13 mouse cellular contexts compared by ENCODE assay signal in the genomic region with DNA sequence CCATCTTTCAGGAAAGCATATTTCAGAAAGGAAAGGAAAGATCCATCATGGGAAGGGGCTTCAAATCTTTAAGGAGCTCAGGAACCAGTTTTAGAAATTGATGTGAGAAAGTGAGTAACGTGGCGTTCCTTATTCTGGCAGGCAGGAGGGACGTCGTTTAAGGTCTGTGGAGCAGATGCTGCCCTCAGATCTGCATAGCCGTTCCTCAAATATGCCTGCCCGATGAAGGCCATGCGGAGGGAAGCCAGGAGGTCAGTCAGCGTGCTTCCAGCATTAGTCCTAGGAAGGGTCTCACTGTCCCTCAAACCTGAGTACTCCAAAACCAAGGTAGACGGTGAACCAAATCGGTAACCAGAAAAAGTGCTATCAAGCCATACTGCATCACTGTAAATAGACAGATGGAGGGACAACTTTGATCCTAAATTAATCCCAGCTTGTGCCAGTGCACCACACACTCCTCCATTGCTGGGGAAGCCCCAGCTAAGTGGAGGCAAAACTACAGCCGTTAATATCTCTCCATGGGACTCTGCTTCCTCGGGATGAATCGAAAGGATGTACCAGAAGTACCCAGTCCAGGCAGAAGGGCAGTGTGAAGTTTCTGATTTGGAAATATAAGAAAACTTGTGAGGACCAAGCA.
A peak's percentile ranks its signal among the peaks of the same experiment; 100 is the strongest.
DNase-seq lines count a peak whose midpoint lies in the region; ATAC-seq and TF ChIP-seq lines count a peak whose summit lies in the region.
"Had no signal": no experiment of that assay in that cellular context is flagged by ENCODE, and none has a peak within 500 bp of the region (broad histone marks: within the 10 kb centered on the region; RNA-seq: fewer than 3 reads in every experiment).

No protein-coding gene starts in this region.

- H3K4me1 ChIP-seq in forebrain, embryonic 15.5 days, result peaks cover 23% of the 10 kb centered on the region
- H3K4me1 ChIP-seq in hindbrain, postnatal 0 days (ENCODE audit: insufficient read depth, low read length), result 0 out of 2 replicates have a peak, but pooled peaks cover 7% of the 10 kb centered on the region
- H3K4me1 ChIP-seq: limb, embryonic 13.5 days had no signal

- TF ChIP-seq CTCF in layer of hippocampus, adult 2 months (conservative IDR thresholded peaks at IDR 0.05), result no peak
- TF ChIP-seq CTCF in brain, embryonic 14.5 days (IDR thresholded peaks at IDR 0.05; ENCODE audit: borderline replicate concordance, extremely low read depth, insufficient read depth, insufficient read length), result no peak
- TF ChIP-seq CTCF in hindbrain, postnatal 0 days (IDR thresholded peaks at IDR 0.05; ENCODE audit: low read depth), result no peak

- WGBS in forebrain, embryonic 15.5 days, result 37% methylated on average over 13 of the region's 13 CpGs
- WGBS in hindbrain, postnatal 0 days, result 37% methylated on average over 13 of the region's 13 CpGs

- H3K4me3 ChIP-seq in layer of hippocampus, adult 2 months, result no peak overlapping the region
- H3K4me3 ChIP-seq in forebrain, embryonic 15.5 days, result no peak overlapping the region
- H3K4me3 ChIP-seq in hindbrain, postnatal 0 days (ENCODE audit: low read length), result no peak overlapping the region
- H3K4me3 ChIP-seq: heart, embryonic 12.5 days; limb, embryonic 13.5 days had no signal

- H3K27ac ChIP-seq in layer of hippocampus, adult 2 months, result peak overlapping the region; percentile 73
- H3K27ac ChIP-seq in forebrain, embryonic 15.5 days (replicated peaks), result peak overlapping the region; percentile 82
- peak overlapping the region; percentile 41; the same call in 1 of the 2 replicates for H3K27ac ChIP-seq in hindbrain, postnatal 0 days
- H3K27ac ChIP-seq: limb, embryonic 13.5 days had no signal

- no peaks in the 10 kb centered on the region for H3K36me3 ChIP-seq in forebrain, embryonic 15.5 days
- no peaks in the 10 kb centered on the region for H3K36me3 ChIP-seq in hindbrain, postnatal 0 days (ENCODE audit: insufficient read depth, low read length)
- H3K36me3 ChIP-seq: heart, embryonic 12.5 days; limb, embryonic 13.5 days had no signal

- H3K9me3 ChIP-seq in forebrain, embryonic 15.5 days, result no peaks in the 10 kb centered on the region
- H3K9me3 ChIP-seq in hindbrain, postnatal 0 days (ENCODE audit: low read length), result no peaks in the 10 kb centered on the region
- H3K9me3 ChIP-seq: heart, embryonic 12.5 days; limb, embryonic 13.5 days had no signal

- no peak for TF ChIP-seq POLR2A in brain, embryonic 14.5 days (IDR thresholded peaks at IDR 0.05; ENCODE audit: borderline replicate concordance, extremely low read depth, insufficient read depth, insufficient read length, poor library complexity, severe bottlenecking)

- DNase-seq in layer of hippocampus, adult 2 months (ENCODE audit: low spot score in 2 of 2), result no peak
- no peak for DNase-seq in layer of hippocampus, adult 8-10 months (ENCODE audit: low spot score in 2 of 2)
- peak; percentile 77 for DNase-seq in brain, embryonic 14.5 days (ENCODE audit: low read depth)
- DNase-seq in hindbrain, postnatal 0 days (ENCODE audit: low spot score), result peak; percentile 15
- no peak for DNase-seq in c-Kit-positive CD71-positive TER-119-positive erythroid progenitor cells, embryonic 14.5 days (ENCODE audit: low spot score)
- DNase-seq in gastrocnemius, adult 8-10 months (ENCODE audit: low spot score in 2 of 2), result no peak
- DNase-seq: gastrocnemius, postnatal 25 days; kidney, adult 9 months; lung, postnatal 4 days; thymus, adult 2 months had no signal

- H3K9ac ChIP-seq in forebrain, embryonic 15.5 days (replicated peaks), result no peak overlapping the region
- H3K9ac ChIP-seq in hindbrain, postnatal 0 days (replicated peaks; ENCODE audit: low read length), result no peak overlapping the region
- H3K9ac ChIP-seq: heart, embryonic 12.5 days; limb, embryonic 13.5 days had no signal

- peak; percentile 62 for ATAC-seq in forebrain, embryonic 15.5 days (replicated peaks)
- no peak for ATAC-seq in hindbrain, postnatal 0 days

- no peaks in the 10 kb centered on the region for H3K27me3 ChIP-seq in forebrain, embryonic 15.5 days
- H3K27me3 ChIP-seq in hindbrain, postnatal 0 days (ENCODE audit: insufficient read depth, low read length), result no peaks in the 10 kb centered on the region
- H3K27me3 ChIP-seq: heart, embryonic 12.5 days; limb, embryonic 13.5 days had no signal

- H3K4me2 ChIP-seq in forebrain, embryonic 15.5 days (replicated peaks), result peak overlapping the region; percentile 8; the same call in 1 of the 2 replicates
- H3K4me2 ChIP-seq in hindbrain, postnatal 0 days (ENCODE audit: low read depth, low read length), result peak overlapping the region; percentile 28; the same call in 1 of the 2 replicates
- H3K4me2 ChIP-seq: heart, embryonic 12.5 days; limb, embryonic 13.5 days had no signal

Comparison
In these comparisons a context has a peak if more than half of its experiments do, and no peak if none do; other contexts are left out.
1. DNase-seq: peak in brain, embryonic 14.5 days (single experiment) and hindbrain, postnatal 0 days (single experiment); none in layer of hippocampus, adult 2 months (0 of 2), layer of hippocampus, adult 8-10 months (0 of 2), c-Kit-positive CD71-positive TER-119-positive erythroid progenitor cells, embryonic 14.5 days (single experiment) and gastrocnemius, adult 8-10 months (0 of 2).
2. Peak in every context shown above with its lines, with median percentiles within 50 percentile points of each other: H3K27ac ChIP-seq.